Mouse (Mus musculus): ENCODE data around the gene Wdr45b. TPM values are rescaled to one million over a fixed set of nuclear protein-coding genes. Genes with fewer than 3 reads are reported as not detected.
"Not testable (repeated sequence)": the region's sequence is repeated elsewhere in the genome, so short reads cannot be mapped to it uniquely, and the experiment has no call there.

The Wdr45b gene
- polyA plus RNA-seq, 1 experiment from 2014 or later, result 86.2 TPM

DNA sequence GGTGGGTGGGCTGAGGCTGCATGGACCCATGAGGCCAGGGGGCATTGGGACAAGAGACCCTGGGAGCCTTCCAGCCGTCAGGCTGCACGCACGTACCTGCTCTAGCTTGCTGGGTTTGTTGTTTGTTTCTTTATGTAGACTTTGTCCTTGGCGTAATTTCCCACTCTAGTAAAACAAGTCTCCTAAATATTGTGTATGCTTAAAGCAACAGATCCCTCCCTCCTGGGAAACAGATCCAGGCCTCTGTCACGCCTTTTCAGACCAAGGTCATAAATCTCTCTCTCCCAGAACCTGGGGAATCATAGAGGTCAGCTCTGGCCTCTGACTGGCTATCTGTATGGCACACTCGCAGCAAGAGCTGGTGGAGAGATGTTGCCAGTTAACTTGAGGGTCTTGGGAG is 46.5 kb downstream of the Wdr45b start:
- H3K36me3 ChIP-seq, result peaks cover 66% of the 10 kb centered on the region
- not testable (repeated sequence) for H3K27ac ChIP-seq (replicated peaks); H3K4me3 ChIP-seq; H3K9ac ChIP-seq (replicated peaks); H3K27me3 ChIP-seq; H3K4me2 ChIP-seq (replicated peaks); H3K4me1 ChIP-seq; ATAC-seq (replicated peaks); H3K9me3 ChIP-seq
- 95% methylated on average over 6 of the region's 6 CpGs for WGBS

DNA sequence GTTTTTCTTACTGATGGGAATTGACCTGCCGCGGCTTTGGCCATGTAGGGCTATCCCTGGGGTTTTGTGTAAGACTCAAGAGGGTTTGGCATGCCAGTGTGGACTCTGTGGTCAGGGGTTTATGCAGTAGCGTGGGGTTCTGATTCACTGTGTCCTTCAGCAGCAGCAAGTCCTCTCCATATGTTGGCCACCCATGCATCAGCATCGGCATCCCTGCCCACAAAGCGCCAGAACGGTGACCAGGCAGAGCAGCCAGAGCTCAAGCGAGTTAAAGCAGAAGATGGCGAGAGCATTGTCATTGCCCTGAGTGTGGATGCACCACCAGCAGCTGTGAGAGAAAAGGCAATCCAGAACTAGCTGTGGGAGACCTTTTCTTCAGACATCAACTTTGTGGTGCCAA is 47.6 kb downstream of the Wdr45b start:
- Histone ChIP-seq H3K4me1 (no peaks in the 10 kb centered on the region), H3K36me3 (peaks cover 76% of the 10 kb centered on the region), H3K4me3 (no peak overlapping the region), H3K27ac (replicated peaks) (no peak overlapping the region), H3K9ac (replicated peaks) (no peak overlapping the region), H3K4me2 (replicated peaks) (no peak overlapping the region), H3K9me3 (no peaks in the 10 kb centered on the region), H3K27me3 (no peaks in the 10 kb centered on the region)
- 96% methylated on average over 8 of the region's 8 CpGs for WGBS
- no peak for ATAC-seq (replicated peaks)

DNA sequence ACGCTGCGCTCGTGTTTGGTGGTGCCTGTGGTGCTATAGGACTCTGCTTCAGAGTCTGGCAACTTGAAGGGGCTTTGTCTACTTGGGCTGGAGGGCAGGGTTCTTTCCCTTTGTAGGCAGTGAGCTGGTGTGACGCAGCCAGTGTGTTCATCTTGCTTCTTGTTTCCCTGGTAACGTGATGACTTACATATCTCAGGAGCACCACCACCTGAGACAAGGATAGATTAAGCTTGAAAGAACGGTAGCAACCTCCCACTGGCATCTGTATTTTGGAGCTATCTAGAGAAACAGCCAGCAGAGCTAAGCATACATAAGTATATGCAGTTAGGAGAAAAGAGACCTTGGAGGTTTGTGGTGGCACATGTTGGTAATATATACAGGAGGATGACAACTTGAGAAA is 48.9 kb downstream of the Wdr45b start:
- WGBS, result 89% methylated on average over 6 of the region's 6 CpGs
- H3K27me3 ChIP-seq, result no peaks in the 10 kb centered on the region

DNA sequence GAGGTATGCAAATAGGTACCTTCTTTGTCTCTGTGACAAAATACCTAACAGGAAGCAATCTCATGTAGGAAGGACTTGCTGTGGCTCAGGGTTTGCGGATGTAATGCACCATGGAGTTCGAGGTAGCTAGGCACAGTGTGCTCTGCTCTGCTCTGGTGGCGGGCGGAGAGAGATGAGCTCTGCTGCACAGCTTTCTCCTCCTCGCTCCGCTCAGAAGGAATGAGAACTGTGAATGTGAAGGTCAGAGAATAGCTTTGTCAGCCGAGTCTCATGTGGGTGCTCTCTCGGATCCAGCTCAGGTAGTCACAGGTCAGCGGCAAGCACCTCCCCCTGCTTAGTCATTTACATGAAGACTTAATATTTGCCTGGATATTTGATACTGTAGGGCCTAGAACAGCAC is 54.0 kb downstream of the Wdr45b start:
- no peak for ATAC-seq (replicated peaks)
- Histone ChIP-seq H3K9ac (replicated peaks) (no peak overlapping the region), H3K36me3 (peaks cover 80% of the 10 kb centered on the region), H3K4me1 (no peaks in the 10 kb centered on the region), H3K4me2 (replicated peaks) (no peak overlapping the region), H3K9me3 (no peaks in the 10 kb centered on the region), H3K27ac (replicated peaks) (no peak overlapping the region), H3K4me3 (no peak overlapping the region), H3K27me3 (no peaks in the 10 kb centered on the region)
- WGBS, result 94% methylated on average over 9 of the region's 9 CpGs

More for the DNA sequence above, 48.9 kb downstream of the Wdr45b start:
- H3K4me2 ChIP-seq (replicated peaks), result no peak overlapping the region
- no peaks in the 10 kb centered on the region for H3K9me3 ChIP-seq
- no peak overlapping the region for H3K9ac ChIP-seq (replicated peaks)
- no peaks in the 10 kb centered on the region for H3K4me1 ChIP-seq
- H3K36me3 ChIP-seq, result peaks cover 79% of the 10 kb centered on the region
- no peak overlapping the region for H3K27ac ChIP-seq (replicated peaks)
- no peak overlapping the region for H3K4me3 ChIP-seq
- no peak for ATAC-seq (replicated peaks)

DNA sequence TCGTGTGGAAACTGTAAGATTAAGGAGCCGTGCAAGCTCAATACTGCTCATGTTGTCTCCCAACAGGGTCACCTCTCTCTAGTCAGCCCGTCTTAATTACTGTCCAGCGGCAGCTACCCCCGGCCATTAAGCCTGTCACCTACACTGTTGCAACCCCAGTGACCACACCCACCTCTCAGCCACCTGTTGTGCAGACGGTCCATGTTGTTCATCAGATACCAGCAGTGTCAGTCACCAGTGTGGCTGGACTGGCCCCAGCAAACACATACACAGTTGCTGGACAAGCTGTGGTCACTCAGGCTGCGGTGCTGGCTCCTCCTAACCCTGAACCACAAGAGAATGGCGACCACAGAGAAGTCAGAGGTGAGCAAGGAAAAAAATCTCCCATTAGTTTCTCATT is 55.8 kb downstream of the Wdr45b start:
- Histone ChIP-seq H3K36me3 (peaks cover 69% of the 10 kb centered on the region), H3K9ac (replicated peaks) (no peak overlapping the region), H3K27ac (replicated peaks) (no peak overlapping the region), H3K9me3 (no peaks in the 10 kb centered on the region), H3K4me3 (no peak overlapping the region), H3K4me2 (replicated peaks) (no peak overlapping the region), H3K4me1 (no peaks in the 10 kb centered on the region), H3K27me3 (no peaks in the 10 kb centered on the region)
- 93% methylated on average over 8 of the region's 8 CpGs for WGBS
- ATAC-seq (replicated peaks), result no peak

DNA sequence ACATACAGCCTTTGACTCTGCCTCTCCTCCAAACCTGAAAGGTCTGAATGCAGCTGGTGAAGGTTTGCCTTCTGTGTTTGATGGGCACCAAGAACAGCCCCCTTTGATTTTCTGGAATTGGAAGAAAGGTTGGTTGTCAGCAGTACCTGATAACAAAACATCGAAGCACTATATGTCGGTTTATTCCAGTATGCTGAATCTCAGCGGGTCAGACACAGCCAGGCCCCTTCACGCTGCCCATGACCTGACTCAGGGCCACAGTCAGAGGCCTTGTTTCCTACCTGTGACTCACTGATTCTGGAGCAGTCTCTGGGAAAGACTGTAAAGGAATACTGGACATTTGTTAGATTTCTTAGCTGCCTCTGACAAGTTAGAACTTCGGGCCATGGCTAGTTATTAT is 59.5 kb downstream of the Wdr45b start:
- H3K36me3 ChIP-seq, result peaks cover 63% of the 10 kb centered on the region
- no peaks in the 10 kb centered on the region for H3K9me3 ChIP-seq
- WGBS, result 95% methylated on average over 5 of the region's 5 CpGs
- no peaks in the 10 kb centered on the region for H3K4me1 ChIP-seq
- H3K4me2 ChIP-seq (replicated peaks), result no peak overlapping the region
- H3K27ac ChIP-seq (replicated peaks), result no peak overlapping the region
- no peak overlapping the region for H3K4me3 ChIP-seq
- H3K9ac ChIP-seq (replicated peaks), result no peak overlapping the region
- ATAC-seq (replicated peaks), result no peak
- no peaks in the 10 kb centered on the region for H3K27me3 ChIP-seq

DNA sequence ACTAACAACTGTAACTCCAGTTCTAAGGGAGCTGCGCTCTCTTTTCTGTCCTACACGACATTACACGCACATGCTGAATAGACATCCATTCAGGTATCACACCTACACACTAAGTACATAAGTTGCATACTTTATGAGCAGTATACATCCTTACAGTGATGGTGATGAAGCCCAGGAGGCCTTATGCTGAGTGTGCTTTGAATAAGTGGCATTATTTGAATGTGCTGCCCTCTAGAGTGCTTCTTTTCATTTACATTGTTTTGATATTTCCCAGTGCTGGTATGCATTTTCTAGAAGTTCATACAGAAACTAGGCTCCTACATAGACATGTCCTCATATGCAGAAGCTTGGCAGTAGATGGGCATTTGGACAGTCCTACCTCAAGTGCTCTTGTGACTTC is 64.4 kb downstream of the Wdr45b start:
- Histone ChIP-seq H3K27ac (replicated peaks) (no peak overlapping the region), H3K4me2 (replicated peaks) (no peak overlapping the region), H3K4me3 (no peak overlapping the region), H3K9me3 (no peaks in the 10 kb centered on the region), H3K27me3 (no peaks in the 10 kb centered on the region), H3K36me3 (peaks cover 63% of the 10 kb centered on the region), H3K4me1 (no peaks in the 10 kb centered on the region), H3K9ac (replicated peaks) (no peak overlapping the region)
- ATAC-seq (replicated peaks), result no peak
- 98% methylated on average over 3 of the region's 3 CpGs for WGBS

DNA sequence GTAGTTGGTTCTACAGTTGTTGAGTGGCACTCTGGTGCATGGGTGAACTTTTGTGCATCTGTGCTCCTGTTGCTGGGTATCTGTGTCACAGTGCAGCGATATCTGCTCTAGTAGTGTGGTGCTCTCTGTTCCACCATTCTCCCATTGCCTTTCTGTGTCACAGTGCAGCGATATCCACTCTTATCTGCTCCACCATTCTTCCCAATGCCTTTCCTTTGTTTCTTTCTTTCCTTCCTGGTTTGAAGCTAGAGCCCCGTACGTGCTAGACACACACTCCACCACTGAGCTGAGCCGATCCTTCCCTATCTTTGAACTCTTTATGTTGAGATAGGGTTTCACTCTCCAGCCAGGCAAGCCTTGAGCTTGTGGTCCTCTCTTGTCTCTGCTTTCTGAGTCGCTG is 71.3 kb downstream of the Wdr45b start:
- H3K9ac ChIP-seq (replicated peaks), result no peak overlapping the region
- no peak overlapping the region for H3K27ac ChIP-seq (replicated peaks)
- no peak overlapping the region for H3K4me2 ChIP-seq (replicated peaks)
- peaks cover 19% of the 10 kb centered on the region for H3K36me3 ChIP-seq
- WGBS, result 82% methylated on average over 6 of the region's 6 CpGs
- ATAC-seq (replicated peaks), result no peak
- H3K9me3 ChIP-seq, result no peaks in the 10 kb centered on the region
- H3K27me3 ChIP-seq, result no peaks in the 10 kb centered on the region
- no peak overlapping the region for H3K4me3 ChIP-seq
- H3K4me1 ChIP-seq, result no peaks in the 10 kb centered on the region

DNA sequence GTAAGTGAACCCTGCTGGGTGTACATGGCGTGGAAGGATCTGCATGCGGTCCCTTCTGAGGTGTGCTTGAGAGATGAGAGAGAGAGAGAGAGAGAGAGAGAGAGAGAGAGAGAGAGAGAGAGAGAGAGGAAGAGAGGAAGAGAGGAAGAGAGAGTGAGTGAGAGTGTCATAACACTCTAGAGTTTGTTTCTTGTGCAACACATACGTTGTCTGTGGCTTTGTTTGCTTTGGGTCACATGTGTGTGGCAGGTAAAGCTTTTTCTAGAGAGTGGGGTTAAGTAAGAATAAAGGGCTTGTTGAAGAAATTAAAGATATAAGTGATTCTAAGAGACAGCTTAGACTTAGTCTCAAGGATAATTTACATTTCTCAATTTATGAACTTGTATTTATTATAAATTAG is 76.2 kb downstream of the Wdr45b start:
- Histone ChIP-seq H3K9me3 (no peaks in the 10 kb centered on the region), H3K27me3 (no peaks in the 10 kb centered on the region), H3K4me2 (replicated peaks) (no peak overlapping the region), H3K27ac (replicated peaks) (no peak overlapping the region), H3K9ac (replicated peaks) (no peak overlapping the region), H3K36me3 (no peaks in the 10 kb centered on the region), H3K4me3 (no peak overlapping the region), H3K4me1 (no peaks in the 10 kb centered on the region)
- ATAC-seq (replicated peaks), result no peak
- 94% methylated on average over 3 of the region's 3 CpGs for WGBS

DNA sequence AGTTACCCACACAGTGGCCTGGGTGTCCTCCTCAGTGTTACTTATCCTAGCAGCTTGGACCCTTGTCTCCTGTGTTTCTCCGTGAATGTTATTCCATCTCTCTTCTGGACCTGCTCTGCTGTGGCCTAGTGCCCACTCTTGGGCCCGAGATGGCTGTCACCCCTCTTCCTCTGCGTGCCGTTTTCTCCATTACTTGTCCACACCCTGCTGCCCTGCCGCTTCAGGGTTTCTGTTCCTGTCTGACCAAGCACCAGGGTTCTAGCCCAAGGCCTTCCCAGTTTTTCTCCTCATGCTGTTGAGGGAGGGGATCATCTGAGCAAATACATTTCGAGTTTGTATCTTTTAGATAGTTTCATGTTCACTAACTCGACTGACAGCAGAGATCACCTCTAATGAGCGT is 76.7 kb downstream of the Wdr45b start:
- Histone ChIP-seq H3K4me2 (replicated peaks) (no peak overlapping the region), H3K9me3 (no peaks in the 10 kb centered on the region), H3K4me1 (no peaks in the 10 kb centered on the region), H3K27ac (replicated peaks) (no peak overlapping the region), H3K36me3 (no peaks in the 10 kb centered on the region), H3K27me3 (no peaks in the 10 kb centered on the region), H3K4me3 (no peak overlapping the region), H3K9ac (replicated peaks) (no peak overlapping the region)
- ATAC-seq (replicated peaks), result no peak
- WGBS, result 93% methylated on average over 8 of the region's 8 CpGs

Small RNA genes within 50 kb of the gene (microRNA-seq; reads per million reads assigned to microRNA genes)
- gene Mir7236, result not detected

Other genes with a start within 250 kb of the Wdr45b start
- gene Tex19.2, start 235.8 kb downstream of the Wdr45b start, polyA plus RNA-seq (2015; fragmentation: Nextera tagmentation; extraction: Ambion mirVana), result not detected in 2 replicates
- gene Tex19.1, start 208.3 kb downstream of the Wdr45b start, polyA plus RNA-seq (2015; fragmentation: Nextera tagmentation; extraction: Ambion mirVana), result not detected in 2 replicates
- gene Uts2r, start 194.2 kb downstream of the Wdr45b start, polyA plus RNA-seq (2015; fragmentation: Nextera tagmentation; extraction: Ambion mirVana), result 0.18 TPM in 1 of 2 replicates, not detected in the other
- 14.3 and 17.1 TPM in 2 replicates for gene Hexdc, start 150.0 kb downstream of the Wdr45b start, polyA plus RNA-seq (2015; fragmentation: Nextera tagmentation; extraction: Ambion mirVana)
- gene Ogfod3, start 149.7 kb downstream of the Wdr45b start, polyA plus RNA-seq (2015; fragmentation: Nextera tagmentation; extraction: Ambion mirVana), result 14.4 and 16.7 TPM in 2 replicates
- gene Cybc1, start 125.1 kb downstream of the Wdr45b start, polyA plus RNA-seq (2015; fragmentation: Nextera tagmentation; extraction: Ambion mirVana), result 40.4 and 44.3 TPM in 2 replicates
- gene Narf, start 117.2 kb downstream of the Wdr45b start, polyA plus RNA-seq (2015; fragmentation: Nextera tagmentation; extraction: Ambion mirVana), result 86.4 and 106 TPM in 2 replicates
- 14.2 and 14.6 TPM in 2 replicates for gene Foxk2, start 94.5 kb downstream of the Wdr45b start, polyA plus RNA-seq (2015; fragmentation: Nextera tagmentation; extraction: Ambion mirVana)
- gene Rab40b, start 33.8 kb upstream of the Wdr45b start, polyA plus RNA-seq (2015; fragmentation: Nextera tagmentation; extraction: Ambion mirVana), result 6.7 and 7.8 TPM in 2 replicates
- 9.0 and 11.1 TPM in 2 replicates for gene Fn3krp, start 67.0 kb upstream of the Wdr45b start, polyA plus RNA-seq (2015; fragmentation: Nextera tagmentation; extraction: Ambion mirVana)
- 3.0 and 4.1 TPM in 2 replicates for gene Fn3k, start 80.5 kb upstream of the Wdr45b start, polyA plus RNA-seq (2015; fragmentation: Nextera tagmentation; extraction: Ambion mirVana)
- 54.1 and 55.2 TPM in 2 replicates for gene Tbcd, start 97.5 kb upstream of the Wdr45b start, polyA plus RNA-seq (2015; fragmentation: Nextera tagmentation; extraction: Ambion mirVana)
- gene Zfp750, start 164.9 kb upstream of the Wdr45b start, polyA plus RNA-seq (2015; fragmentation: Nextera tagmentation; extraction: Ambion mirVana), result 0.41 and 0.45 TPM in 2 replicates

All from forebrain, embryonic 15.5 days (tissue).